Mouse (Mus musculus) forelimb bud, embryonic 11.5 days (tissue): ENCODE measurements at regions not wholly inside any gene's neighbourhood (a gene's known extent, or its start where the extent isn't known, plus 50 kb on each side); places are given as distances from the start of the nearest gene placed in this dataset.

ENCODE experiments used
- DNase-seq: peaks from one replicate; pipeline ENCODE4 v3.0.0-alpha.2; 2012; ENCODE audit warnings: low read depth, low spot score

- DNase-seq = no peak
Measured at GRCm38 (mm10) chr4:39508866-39509265, 58.8 kb downstream of the 1700009N14Rik start.

GRCm38 (mm10) chr4:39527492-39527891 is 77.4 kb downstream of the 1700009N14Rik start:
- DNase-seq = no peak

GRCm38 (mm10) chr4:39528661-39529060 is 78.6 kb downstream of the 1700009N14Rik start:
- peak; percentile 2 for DNase-seq

DNA sequence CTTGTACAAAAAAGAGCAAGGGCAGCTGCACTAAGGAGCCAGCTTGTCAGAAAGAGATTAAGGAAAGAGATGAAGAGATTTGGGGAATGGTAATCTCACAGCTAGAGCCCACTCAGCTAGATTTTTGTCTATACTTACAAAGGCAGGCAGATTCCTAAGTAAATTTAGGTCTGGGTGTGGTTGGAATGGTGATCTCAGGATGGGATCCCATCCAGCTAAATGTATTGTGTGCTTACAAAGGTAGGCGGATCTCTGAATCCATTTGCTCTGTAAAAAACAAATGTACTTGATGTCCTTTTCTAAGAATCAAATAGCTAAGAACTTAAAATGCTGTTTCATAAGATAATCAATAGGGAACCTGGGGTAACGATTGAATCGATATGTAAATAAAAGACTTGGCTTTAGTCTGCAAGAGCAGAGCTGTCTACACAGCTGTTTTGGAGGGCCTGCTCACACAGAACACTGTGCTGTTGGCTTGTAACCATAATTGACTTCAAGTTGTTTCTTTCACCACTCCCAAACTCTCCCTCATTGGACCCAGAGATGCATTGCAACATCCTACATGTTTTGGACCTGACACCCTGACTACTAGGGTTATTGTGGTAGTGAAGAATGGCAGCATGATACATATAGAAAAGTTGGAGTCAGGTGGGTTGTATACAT is 106.1 kb downstream of the 1700009N14Rik start:
- DNase-seq = no peak

DNA sequence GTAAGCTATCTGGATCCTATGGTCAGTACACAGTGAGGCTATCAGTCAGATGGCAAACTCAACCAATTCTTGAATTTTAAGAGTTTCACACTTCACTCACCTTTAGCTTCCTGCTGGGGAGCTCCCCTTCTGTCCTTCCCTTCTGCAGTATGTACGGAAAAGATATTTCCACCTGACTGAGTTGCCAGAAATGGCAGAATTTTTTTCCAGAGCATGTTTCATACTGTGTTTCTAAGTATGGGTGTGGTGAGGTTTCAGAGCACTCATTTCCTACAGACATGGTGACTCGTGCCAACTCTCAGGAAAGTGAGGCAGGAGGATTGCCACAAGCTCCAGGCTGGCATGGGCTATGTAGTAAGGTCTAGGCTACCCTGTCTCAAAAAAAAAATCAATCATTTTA is 147.3 kb downstream of the 1700009N14Rik start:
- no peak for DNase-seq

- no peak for DNase-seq
Measured at GRCm38 (mm10) chr4:39605046-39605445, 155.0 kb downstream of the 1700009N14Rik start.

- DNase-seq = no peak
Measured at GRCm38 (mm10) chr4:39644136-39644535, 194.0 kb downstream of the 1700009N14Rik start.

DNA sequence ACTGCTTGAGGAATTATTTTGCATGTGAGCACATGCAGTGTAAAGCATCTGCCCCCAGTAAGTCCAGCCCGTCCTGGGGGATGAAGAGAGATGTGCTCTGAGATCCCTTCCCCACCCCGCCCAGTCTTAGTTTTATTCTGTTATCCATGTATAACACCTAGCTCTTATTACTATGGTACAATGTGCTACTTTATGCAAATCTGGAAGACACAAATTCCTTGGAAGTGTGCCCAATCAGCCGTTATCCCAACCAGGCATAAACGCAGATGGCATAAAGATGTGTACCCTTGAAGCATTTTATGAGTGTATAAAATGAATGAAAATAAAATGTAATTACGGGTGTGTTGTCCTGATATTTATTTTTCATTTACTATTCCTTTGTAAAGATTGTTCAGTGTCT is 194.8 kb downstream of the 1700009N14Rik start:
- DNase-seq = no peak

- DNase-seq = no peak
Measured at GRCm38 (mm10) chr4:39660538-39660937, 210.4 kb downstream of the 1700009N14Rik start.

DNA sequence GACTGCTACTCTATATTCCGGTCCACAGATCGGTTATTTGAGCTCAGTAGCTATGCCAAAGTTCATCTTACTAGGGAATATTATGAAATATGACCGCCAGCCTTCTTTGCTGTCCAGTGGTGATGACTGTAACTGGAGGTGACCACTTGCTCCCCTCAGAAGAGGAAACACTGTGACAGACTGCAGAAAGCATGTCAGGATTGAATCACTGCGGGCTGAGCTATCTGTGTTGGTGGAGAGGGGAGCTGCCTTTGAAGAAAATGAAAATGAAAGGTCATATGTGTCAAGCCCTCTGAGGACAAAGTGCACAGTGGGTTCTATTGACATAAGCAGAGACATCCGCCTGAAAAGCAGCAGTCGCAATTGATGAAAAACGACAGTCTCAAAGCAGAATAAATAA is 222.5 kb downstream of the 1700009N14Rik start:
- DNase-seq = no peak

GRCm38 (mm10) chr4:39695236-39695635 is 245.1 kb downstream of the 1700009N14Rik start:
- DNase-seq = no peak

- peak; percentile 39 for DNase-seq
Measured at GRCm38 (mm10) chr4:39697565-39697964, 247.5 kb downstream of the 1700009N14Rik start.

GRCm38 (mm10) chr4:39699347-39699746 is 249.3 kb downstream of the 1700009N14Rik start:
- DNase-seq = no peak

- DNase-seq = no peak
Measured at GRCm38 (mm10) chr4:39717477-39717876, 267.4 kb downstream of the 1700009N14Rik start.

DNA sequence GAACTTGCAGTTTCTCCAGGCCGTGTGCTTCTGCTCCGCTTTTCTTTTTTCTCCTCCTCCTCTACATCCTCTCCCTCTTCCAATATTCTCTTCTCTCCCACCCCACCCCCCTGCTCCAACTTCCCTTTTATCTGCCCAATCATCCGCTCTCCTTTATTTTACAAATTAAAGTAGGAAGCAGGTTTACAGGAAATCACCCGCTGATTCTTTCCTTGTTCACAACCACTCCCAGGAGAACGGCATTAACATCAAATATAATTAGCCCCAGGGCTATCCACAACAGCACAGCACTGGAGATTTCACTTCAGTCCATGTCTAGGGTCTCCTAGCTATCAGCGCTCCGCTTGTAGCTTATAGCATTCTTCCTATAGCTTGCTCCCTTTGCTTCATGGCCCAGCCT is 268.6 kb downstream of the 1700009N14Rik start:
- no peak for DNase-seq

GRCm38 (mm10) chr4:39719951-39720350 is 269.9 kb downstream of the 1700009N14Rik start:
- DNase-seq = no peak

DNA sequence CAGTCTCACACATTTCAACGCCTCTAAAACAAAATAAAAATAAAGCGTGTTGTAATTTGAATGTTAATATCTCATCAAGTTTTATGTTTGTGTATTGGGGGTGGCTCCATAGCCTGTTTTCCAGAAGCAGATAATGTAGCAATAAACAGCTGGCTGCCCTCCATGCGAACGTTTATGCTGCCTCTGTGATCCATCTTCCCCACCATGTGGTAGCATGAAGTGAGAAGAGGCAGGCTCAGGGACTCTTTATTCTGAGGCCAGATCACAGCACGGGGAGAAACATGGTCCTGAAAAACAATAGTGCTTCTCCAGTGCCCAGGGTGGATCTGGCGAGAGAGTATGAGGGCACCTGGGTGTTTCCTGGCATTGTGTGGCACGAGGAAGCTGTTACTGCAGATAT is 271.4 kb downstream of the 1700009N14Rik start:
- DNase-seq = no peak

- no peak for DNase-seq
Measured at GRCm38 (mm10) chr4:39765586-39765985, 315.5 kb downstream of the 1700009N14Rik start.

DNA sequence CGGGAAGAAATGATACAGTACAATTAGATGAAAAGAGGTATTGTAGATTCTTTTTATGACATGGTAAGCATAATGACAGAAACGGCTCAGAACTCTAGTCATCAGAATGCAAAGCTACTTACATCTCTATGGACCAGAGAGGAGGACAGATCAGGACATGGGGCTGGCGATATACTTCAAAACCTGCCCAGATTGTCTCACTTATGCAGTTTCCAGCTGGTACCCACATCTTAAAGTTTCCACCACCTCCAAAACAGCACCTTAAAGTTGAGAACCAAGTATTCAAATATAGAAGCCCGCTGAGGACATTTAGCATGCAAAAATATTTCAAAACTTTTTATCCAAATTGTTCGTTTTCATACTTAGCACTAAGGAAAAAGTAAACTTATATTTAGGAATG is 341.0 kb downstream of the 1700009N14Rik start:
- no peak for DNase-seq

- DNase-seq = no peak
Measured at GRCm38 (mm10) chr4:39809950-39810349, 332.9 kb upstream of the Aco1 start.

DNA sequence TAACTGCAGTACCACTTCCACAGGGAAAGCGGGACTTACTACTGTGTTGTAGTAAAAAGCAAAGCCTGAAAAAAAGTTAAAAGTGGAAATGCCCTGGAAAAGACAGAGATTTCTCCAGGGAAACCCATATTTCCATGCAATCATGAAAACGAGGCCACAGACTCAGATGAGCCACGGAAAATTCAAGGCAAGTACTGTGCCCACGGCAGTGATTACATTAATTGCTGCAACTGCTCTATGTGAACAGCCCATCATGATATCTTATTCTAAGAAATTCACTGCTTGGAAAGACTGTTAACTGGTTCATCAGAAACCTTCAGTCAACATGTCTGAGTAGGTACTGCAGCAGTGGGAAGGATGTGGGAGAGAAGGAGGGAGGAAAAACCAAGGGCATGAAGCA is 330.1 kb upstream of the Aco1 start:
- no peak for DNase-seq

GRCm38 (mm10) chr4:39815620-39816019 is 327.3 kb upstream of the Aco1 start:
- no peak for DNase-seq

DNA sequence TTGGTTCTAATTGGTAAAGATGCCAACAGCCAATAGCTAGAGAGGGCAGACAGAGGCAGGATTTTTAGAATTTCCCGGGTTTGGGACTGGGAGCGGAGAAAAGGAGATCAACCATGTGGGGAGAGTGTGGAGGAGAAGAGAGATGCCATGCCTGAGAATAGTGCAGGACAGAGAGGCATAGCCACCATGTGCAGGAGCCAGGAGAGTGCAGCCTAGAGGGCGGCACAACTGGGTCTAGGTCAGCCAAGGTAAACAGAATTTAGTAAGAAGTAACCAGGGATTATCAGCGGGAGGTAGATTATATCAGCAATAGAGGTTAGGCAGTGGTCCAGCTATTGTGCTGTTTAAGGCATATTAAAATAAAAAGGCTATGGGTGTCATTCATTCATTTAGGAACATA is 325.2 kb upstream of the Aco1 start:
- no peak for DNase-seq

DNA sequence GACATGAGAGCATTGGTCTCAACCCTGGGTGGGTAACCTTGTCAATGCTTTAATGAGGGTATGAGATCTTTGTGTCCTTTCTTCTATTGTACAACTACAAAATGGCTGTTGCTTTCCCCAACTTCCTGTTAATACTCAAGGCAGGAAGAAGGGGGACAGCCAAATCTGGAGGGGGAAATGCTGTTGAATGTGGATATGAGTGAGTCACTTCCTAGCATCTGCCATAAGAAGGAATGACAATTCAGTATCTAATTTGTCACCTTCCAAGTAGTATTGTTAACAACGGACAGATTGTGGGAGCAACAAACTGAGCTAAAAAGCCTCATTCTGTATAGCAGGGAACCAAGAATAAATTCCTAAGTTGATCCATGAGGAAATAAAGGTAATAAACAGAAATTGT is 309.2 kb upstream of the Aco1 start:
- no peak for DNase-seq
